Mouse (Mus musculus) MEL (cell line): ENCODE measurements around the gene Alox5.
A peak's percentile ranks its signal among the peaks of the same experiment; 100 is the strongest.

Experiments used
- CHD1 ChIP-seq: IDR thresholded peaks from 2 replicates; pipeline ENCODE4 v1.6.1; 2012; ENCODE audit warnings: low read depth, mild to moderate bottlenecking, inconsistent platforms, low read length, improper control_type of control experiment
- CTCF ChIP-seq, 3 experiments: IDR thresholded peaks in 2 of 3; conservative IDR thresholded peaks in 1 of 3; 2 replicates each; pipeline ENCODE4 v1.5.1; 2011 to 2012; ENCODE audit warnings: low read length in 3 of 3, low read depth in 2 of 3, mild to moderate bottlenecking in 2 of 3, improper control_type of control experiment in 1 of 3, inconsistent platforms in 1 of 3, mixed read lengths in 1 of 3, moderate library complexity in 1 of 3; ENCODE audit not compliant: control insufficient read depth in 1 of 3, insufficient read depth in 1 of 3, poor library complexity in 1 of 3, severe bottlenecking in 1 of 3
- E2F4 ChIP-seq: IDR thresholded peaks from 2 replicates; pipeline ENCODE4 v1.6.1; 2011; ENCODE audit warnings: low read depth, low read length, improper control_type of control experiment, borderline replicate concordance
- EP300 ChIP-seq, 2 experiments: IDR thresholded peaks; 2 replicates each; pipeline ENCODE4 v1.6.1; 2011; ENCODE audit warnings: improper control_type of control experiment in 2 of 2, low read length in 2 of 2, low read depth in 1 of 2, mild to moderate bottlenecking in 1 of 2
- GABPA ChIP-seq: IDR thresholded peaks from 2 replicates; pipeline ENCODE4 v1.6.1; 2012; ENCODE audit warnings: low read depth, mild to moderate bottlenecking, inconsistent platforms, low read length, improper control_type of control experiment, moderate library complexity
- GATA1 ChIP-seq: IDR thresholded peaks from 2 replicates; pipeline ENCODE4 v1.6.1; 2011; ENCODE audit warnings: low read depth, low read length, improper control_type of control experiment
- RCOR1 ChIP-seq: IDR thresholded peaks from 2 replicates; pipeline ENCODE4 v1.6.1; 2012; ENCODE audit warnings: low read depth, mild to moderate bottlenecking, inconsistent platforms, low read length, improper control_type of control experiment
- TBP ChIP-seq: IDR thresholded peaks from 2 replicates; pipeline ENCODE4 v1.8.0; 2011; ENCODE audit warnings: low read depth, low read length, improper control_type of control experiment

GRCm38 (mm10) chr6:116423664-116424063, 37.3 kb downstream of the Alox5 start:
- TF ChIP-seq RCOR1 (no peak), EP300 (IDR thresholded peaks at IDR 0.05; ENCODE audit: low read depth in 1 of 2, low read length in 2 of 2) (no peak), GABPA (no peak), TBP (no peak), E2F4 (no peak), GATA1 (no peak), CHD1 (no peak), CTCF (IDR thresholded peaks at IDR 0.05 in 2 of 3, conservative IDR thresholded peaks at IDR 0.05 in 1 of 3; ENCODE audit: control insufficient read depth in 1 of 3, insufficient read depth in 1 of 3, low read depth in 2 of 3, low read length in 3 of 3, poor library complexity in 1 of 3, severe bottlenecking in 1 of 3) (peak in 2 of 3 experiments; percentile 20 to 59; a peak in 3 of 6 replicates)
